Mouse (Mus musculus) kidney, embryonic 14.5 days (tissue): Measurements from ENCODE around the gene Mfsd12. TPM values are rescaled to one million over a fixed set of nuclear protein-coding genes. Genes with fewer than 3 reads are reported as not detected.
A peak's percentile ranks its signal among the peaks of the same experiment; 100 is the strongest.

Experiments
- ATAC-seq: fragments of 200-750 bp; cut with Nextera tagmentation; 2 replicates; pipeline ENCODE4 v1.8.0; 2017; ENCODE audit warnings: moderate number of reproducible peaks, mild to moderate bottlenecking, moderate TSS enrichment, moderate library complexity; ENCODE audit not compliant: low FRiP score, low TSS enrichment
- H3K27ac ChIP-seq: fragments of 300-500 bp; sonication (generic); 2 replicates; pipeline ENCODE4 v1.5.1; 2014; ENCODE audit warnings: low read depth, mild to moderate bottlenecking, low read length, moderate library complexity, mixed read lengths
- H3K27me3 ChIP-seq: fragments of 300-500 bp; sonication (generic); 2 replicates; pipeline ENCODE4 v1.6.1; 2014; ENCODE audit warnings: mild to moderate bottlenecking, low read length; ENCODE audit not compliant: control insufficient read depth, insufficient read depth
- H3K36me3 ChIP-seq: fragments of 300-500 bp; sonication (generic); 2 replicates; pipeline ENCODE4 v1.6.1; 2014; ENCODE audit warnings: low read length, mixed read lengths; ENCODE audit not compliant: control insufficient read depth, insufficient read depth
- H3K4me1 ChIP-seq: fragments of 300-500 bp; sonication (generic); 2 replicates; pipeline ENCODE4 v1.6.1; 2014; ENCODE audit warnings: low read length, mixed read lengths; ENCODE audit not compliant: control insufficient read depth, insufficient read depth
- H3K4me2 ChIP-seq: fragments of 300-500 bp; sonication (generic); replicated peaks from 2 replicates; pipeline ENCODE4 v1.6.1; 2014; ENCODE audit warnings: low read depth, mild to moderate bottlenecking, low read length
- H3K4me3 ChIP-seq: fragments of 300-500 bp; sonication (generic); 2 replicates; pipeline ENCODE4 v1.5.1; 2014; ENCODE audit warnings: mild to moderate bottlenecking, low read length
- H3K9ac ChIP-seq: fragments of 300-500 bp; sonication (generic); 2 replicates; pipeline ENCODE4 v1.6.1; 2014; ENCODE audit warnings: low read depth, mild to moderate bottlenecking, low read length, moderate library complexity
- H3K9me3 ChIP-seq: fragments of 300-500 bp; sonication (generic); 2 replicates; pipeline ENCODE4 v1.6.1; 2016; ENCODE audit warnings: low read length; ENCODE audit not compliant: control insufficient read depth
- WGBS: fragments of 180-500 bp; shearing (Covaris S2); extraction: QIAGEN DNeasy Blood & Tissue Kit; methylation state at CpG from one replicate; pipeline ENCODE4 v1.1.7; 2014; 5-methylcytosine and 5-hydroxymethylcytosine counted together
- polyA plus RNA-seq: library from polyadenylated mRNA; unstranded; fragments of >200 nt; fragmentation: Nextera tagmentation; extraction: Ambion mirVana; gene quantifications from 2 replicates; pipeline ENCODE4 v1.2.1, GENCODE M21; 2014

The Mfsd12 gene
- polyA plus RNA-seq, 1 experiment from 2014 or later: 4.1 TPM

- no peaks in the 10 kb centered on the region for H3K9me3 ChIP-seq
- H3K27ac ChIP-seq: no peak overlapping the region
- peaks cover 21% of the 10 kb centered on the region; the same call in 1 of the 2 replicates for H3K4me1 ChIP-seq
- H3K36me3 ChIP-seq: peaks cover 2% of the 10 kb centered on the region; the same call in 1 of the 2 replicates
- H3K27me3 ChIP-seq: peaks cover under 1% of the 10 kb centered on the region; the same call in 1 of the 2 replicates
- 40% methylated on average over 4 of the region's 4 CpGs for WGBS
- H3K9ac ChIP-seq: peak overlapping the region; percentile 76
- peak overlapping the region; percentile 99 for H3K4me2 ChIP-seq
- no peak for ATAC-seq
- peak overlapping the region; percentile 82 for H3K4me3 ChIP-seq
These were observed 918 bp downstream of the Mfsd12 start for GRCm38 (mm10) chr10:81358209-81358608.

GRCm38 (mm10) chr10:81358841-81359240, 1.6 kb downstream of the Mfsd12 start:
- H3K36me3 ChIP-seq: peaks cover 2% of the 10 kb centered on the region; the same call in 1 of the 2 replicates
- peaks cover 27% of the 10 kb centered on the region for H3K4me1 ChIP-seq
- ATAC-seq: no peak
- H3K4me3 ChIP-seq: no peak overlapping the region
- peak overlapping the region; percentile 76; the same call in 1 of the 2 replicates for H3K9ac ChIP-seq
- 55% methylated on average over 1 of the region's 1 CpGs for WGBS
- H3K27ac ChIP-seq: no peak overlapping the region
- no peaks in the 10 kb centered on the region for H3K9me3 ChIP-seq
- H3K27me3 ChIP-seq: peaks cover 6% of the 10 kb centered on the region
- H3K4me2 ChIP-seq: peak overlapping the region; percentile 99

- no peak overlapping the region for H3K27ac ChIP-seq
- peaks cover 14% of the 10 kb centered on the region for H3K27me3 ChIP-seq
- no peaks in the 10 kb centered on the region for H3K9me3 ChIP-seq
- no peak overlapping the region for H3K4me2 ChIP-seq
- peaks cover 2% of the 10 kb centered on the region; the same call in 1 of the 2 replicates for H3K36me3 ChIP-seq
- WGBS: 66% methylated on average over 8 of the region's 8 CpGs
- H3K4me3 ChIP-seq: no peak overlapping the region
- H3K9ac ChIP-seq: no peak overlapping the region
- peaks cover 39% of the 10 kb centered on the region for H3K4me1 ChIP-seq
- ATAC-seq: no peak
These were observed 3.4 kb downstream of the Mfsd12 start for GRCm38 (mm10) chr10:81360721-81361120.

- Histone ChIP-seq H3K9me3 (no peaks in the 10 kb centered on the region), H3K36me3 (peaks cover 14% of the 10 kb centered on the region), H3K27ac (no peak overlapping the region), H3K4me1 (peaks cover 39% of the 10 kb centered on the region), H3K4me3 (no peak overlapping the region), H3K9ac (no peak overlapping the region), H3K27me3 (peaks cover 14% of the 10 kb centered on the region), H3K4me2 (no peak overlapping the region)
- 73% methylated on average over 12 of the region's 12 CpGs for WGBS
- no peak for ATAC-seq
These were observed 5.2 kb downstream of the Mfsd12 start for GRCm38 (mm10) chr10:81362336-81362949.

- H3K4me2 ChIP-seq: peak overlapping the region; percentile 68
- H3K9me3 ChIP-seq: no peaks in the 10 kb centered on the region
- peaks cover 14% of the 10 kb centered on the region for H3K27me3 ChIP-seq
- H3K4me1 ChIP-seq: peaks cover 28% of the 10 kb centered on the region
- H3K4me3 ChIP-seq: peak overlapping the region; percentile 34
- peak; percentile 22 for ATAC-seq
- H3K9ac ChIP-seq: peak overlapping the region; percentile 45
- 9% methylated on average over 54 of the region's 54 CpGs for WGBS
- H3K27ac ChIP-seq: no peak overlapping the region
- peaks cover 27% of the 10 kb centered on the region for H3K36me3 ChIP-seq
These were observed 6.4 kb downstream of the Mfsd12 start for GRCm38 (mm10) chr10:81363436-81364346.

GRCm38 (mm10) chr10:81364666-81365065, 7.4 kb downstream of the Mfsd12 start:
- Histone ChIP-seq H3K27ac (no peak overlapping the region), H3K27me3 (peaks cover 14% of the 10 kb centered on the region), H3K36me3 (peaks cover 36% of the 10 kb centered on the region), H3K4me2 (peak overlapping the region; percentile 68), H3K9ac (peak overlapping the region; percentile 28; the same call in 1 of the 2 replicates), H3K9me3 (no peaks in the 10 kb centered on the region), H3K4me1 (peaks cover 28% of the 10 kb centered on the region), H3K4me3 (peak overlapping the region; percentile 34)
- ATAC-seq: 0 out of 2 replicates have a peak, but pooled peaks have one; percentile 5
- WGBS: 11% methylated on average over 28 of the region's 28 CpGs

- H3K4me2 ChIP-seq: peak overlapping the region; percentile 68; the same call in 1 of the 2 replicates
- H3K27ac ChIP-seq: no peak overlapping the region
- H3K36me3 ChIP-seq: peaks cover 40% of the 10 kb centered on the region
- peaks cover 14% of the 10 kb centered on the region for H3K27me3 ChIP-seq
- H3K9me3 ChIP-seq: no peaks in the 10 kb centered on the region
- peak overlapping the region; percentile 34; the same call in 1 of the 2 replicates for H3K4me3 ChIP-seq
- ATAC-seq: 0 out of 2 replicates have a peak, but pooled peaks have one; percentile 5
- peaks cover 28% of the 10 kb centered on the region for H3K4me1 ChIP-seq
- H3K9ac ChIP-seq: no peak overlapping the region
- WGBS: 36% methylated on average over 4 of the region's 4 CpGs
These were observed 7.8 kb downstream of the Mfsd12 start for GRCm38 (mm10) chr10:81365073-81365472.

- Histone ChIP-seq H3K27me3 (peaks cover 14% of the 10 kb centered on the region), H3K9ac (peak within 1 kb of the TSS; percentile 28; the same call in 1 of the 2 replicates), H3K36me3 (peaks cover 48% of the 10 kb centered on the region), H3K4me3 (peak within 1 kb of the TSS; percentile 34), H3K27ac (no peak within 1 kb of the TSS), H3K4me1 (peaks cover 24% of the 10 kb centered on the region), H3K4me2 (peak within 1 kb of the TSS; percentile 68), H3K9me3 (no peaks in the 10 kb centered on the region)
- 33% methylated on average over 12 of the region's 12 CpGs for WGBS
- no peak for ATAC-seq
These were observed 8.6 kb downstream of the Mfsd12 start, which contains the start of gene 4930404N11Rik for GRCm38 (mm10) chr10:81365672-81366476. Gene 4930404N11Rik (minus strand): TSS chr10:81365816.
